Mouse (Mus musculus): ENCODE results near the gene Scd3. TPM values are rescaled to one million over a fixed set of nuclear protein-coding genes. Genes with fewer than 3 reads are reported as not detected.

The Scd3 gene
- not detected for polyA plus RNA-seq (2014; fragmentation: Illumina TruSeq; extraction: RNeasy Lipid Tissue Mini Kit (QIAGEN cat#74804); ENCODE audit: low read depth, low replicate concordance)

GRCm38 (mm10) chr19:44203015-44203564 lies at the start of gene Scd3:
TSS of gene Scd3 (plus strand) at chr19:44203269.

GRCm38 (mm10) chr19:44192342-44192741 lies 10.7 kb upstream of the Scd3 start, which contains the start of gene Pkd2l1:
TSS of gene Pkd2l1 (minus strand) at chr19:44192442.

GRCm38 (mm10) chr19:44292941-44293768 lies 90.1 kb downstream of the Scd3 start, which contains the start of gene Scd2:
TSS of gene Scd2 (plus strand) at chr19:44293674.

Other genes with a start within 250 kb of the Scd3 start
- gene Cpn1, start 216.7 kb upstream of the Scd3 start, polyA plus RNA-seq (2014; fragmentation: Illumina TruSeq; extraction: RNeasy Lipid Tissue Mini Kit (QIAGEN cat#74804); ENCODE audit: low read depth, low replicate concordance), result not detected
- 0.70 TPM for gene Cyp2c23, start 174.1 kb upstream of the Scd3 start, polyA plus RNA-seq (2014; fragmentation: Illumina TruSeq; extraction: RNeasy Lipid Tissue Mini Kit (QIAGEN cat#74804); ENCODE audit: low read depth, low replicate concordance)
- 37.9 TPM for gene Erlin1, start 133.5 kb upstream of the Scd3 start, polyA plus RNA-seq (2014; fragmentation: Illumina TruSeq; extraction: RNeasy Lipid Tissue Mini Kit (QIAGEN cat#74804); ENCODE audit: low read depth, low replicate concordance)
- gene Chuk, start 95.8 kb upstream of the Scd3 start, polyA plus RNA-seq (2014; fragmentation: Illumina TruSeq; extraction: RNeasy Lipid Tissue Mini Kit (QIAGEN cat#74804); ENCODE audit: low read depth, low replicate concordance), result 274 TPM
- 27.5 TPM for gene Cwf19l1, start 67.4 kb upstream of the Scd3 start, polyA plus RNA-seq (2014; fragmentation: Illumina TruSeq; extraction: RNeasy Lipid Tissue Mini Kit (QIAGEN cat#74804); ENCODE audit: low read depth, low replicate concordance)
- gene Bloc1s2, start 56.8 kb upstream of the Scd3 start, polyA plus RNA-seq (2014; fragmentation: Illumina TruSeq; extraction: RNeasy Lipid Tissue Mini Kit (QIAGEN cat#74804); ENCODE audit: low read depth, low replicate concordance), result 37.8 TPM
- gene Pkd2l1, start 10.8 kb upstream of the Scd3 start, polyA plus RNA-seq (2014; fragmentation: Illumina TruSeq; extraction: RNeasy Lipid Tissue Mini Kit (QIAGEN cat#74804); ENCODE audit: low read depth, low replicate concordance), result not detected
- 992 TPM for gene Scd2, start 90.4 kb downstream of the Scd3 start, polyA plus RNA-seq (2014; fragmentation: Illumina TruSeq; extraction: RNeasy Lipid Tissue Mini Kit (QIAGEN cat#74804); ENCODE audit: low read depth, low replicate concordance)
- 0.64 TPM for gene Scd4, start 129.8 kb downstream of the Scd3 start, polyA plus RNA-seq (2014; fragmentation: Illumina TruSeq; extraction: RNeasy Lipid Tissue Mini Kit (QIAGEN cat#74804); ENCODE audit: low read depth, low replicate concordance)
- gene Scd1, start 204.6 kb downstream of the Scd3 start, polyA plus RNA-seq (2014; fragmentation: Illumina TruSeq; extraction: RNeasy Lipid Tissue Mini Kit (QIAGEN cat#74804); ENCODE audit: low read depth, low replicate concordance), result 2,086 TPM